In the genomic region with DNA sequence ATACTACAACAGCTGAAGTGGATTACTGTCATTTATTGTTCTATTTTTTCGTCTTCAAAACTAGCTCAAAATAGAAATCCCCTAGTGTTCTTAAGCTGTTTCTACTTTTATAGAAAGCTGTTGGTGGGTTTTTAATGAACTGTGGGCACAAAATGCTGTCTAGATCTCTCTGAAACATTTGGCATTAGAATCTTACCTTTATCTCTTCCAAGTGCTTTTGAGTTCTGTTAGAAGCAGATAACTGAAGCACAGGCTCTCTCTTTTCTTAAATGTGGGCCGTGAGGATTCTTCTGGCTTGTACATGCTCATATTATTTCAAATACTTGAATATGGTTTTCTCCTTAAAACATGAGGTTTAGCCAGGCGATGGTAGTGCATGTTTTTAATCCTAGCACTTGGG, we compare ENCODE assay signal across 31 mouse cellular contexts.
"Had no signal": no experiment of that assay in that cellular context is flagged by ENCODE, and none has a peak within 500 bp of the region (broad histone marks: within the 10 kb centered on the region; RNA-seq: fewer than 3 reads in every experiment).

No protein-coding gene starts in this region.

- H3K4me3 ChIP-seq: limb, embryonic 10.5 days; limb, embryonic 12.5 days; limb, embryonic 13.5 days; limb, embryonic 15.5 days; liver, embryonic 12.5 days; liver, embryonic 13.5 days; liver, embryonic 15.5 days; lung, embryonic 15.5 days; megakaryocyte, embryonic 14.5 days; midbrain, embryonic 10.5 days; midbrain, embryonic 12.5 days; midbrain, embryonic 13.5 days; midbrain, embryonic 15.5 days; myocyte; neural tube, embryonic 12.5 days had no signal

- ATAC-seq: liver, embryonic 12.5 days; liver, postnatal 0 days; lung, postnatal 0 days; midbrain, embryonic 13.5 days; midbrain, embryonic 15.5 days; midbrain, embryonic 16.5 days had no signal

- H3K9ac ChIP-seq: limb, embryonic 12.5 days; limb, embryonic 13.5 days; limb, embryonic 15.5 days; liver, embryonic 12.5 days; liver, embryonic 13.5 days; liver, embryonic 14.5 days; liver, embryonic 15.5 days; liver, postnatal 0 days; lung, embryonic 14.5 days; lung, embryonic 15.5 days; midbrain, embryonic 12.5 days; midbrain, embryonic 13.5 days; midbrain, embryonic 15.5 days; neural tube, embryonic 12.5 days had no signal

- H3K27ac ChIP-seq: limb, embryonic 10.5 days; limb, embryonic 12.5 days; limb, embryonic 13.5 days; limb, embryonic 15.5 days; liver, embryonic 12.5 days; liver, embryonic 13.5 days; liver, embryonic 14.5 days; liver, embryonic 15.5 days; lung, embryonic 15.5 days; macrophage; midbrain, embryonic 10.5 days; midbrain, embryonic 12.5 days; midbrain, embryonic 13.5 days; midbrain, embryonic 15.5 days; neural tube, embryonic 12.5 days had no signal

- H3K4me2 ChIP-seq: limb, embryonic 12.5 days; limb, embryonic 13.5 days; limb, embryonic 15.5 days; liver, embryonic 11.5 days; liver, embryonic 12.5 days; liver, embryonic 13.5 days; liver, embryonic 15.5 days; lung, embryonic 14.5 days; lung, embryonic 15.5 days; midbrain, embryonic 11.5 days; midbrain, embryonic 12.5 days; midbrain, embryonic 13.5 days; midbrain, embryonic 15.5 days; neural tube, embryonic 12.5 days had no signal

- H3K9me3 ChIP-seq: limb, embryonic 10.5 days; limb, embryonic 12.5 days; limb, embryonic 15.5 days; liver, embryonic 12.5 days; liver, embryonic 13.5 days; liver, embryonic 15.5 days; lung, embryonic 15.5 days; midbrain, embryonic 12.5 days; midbrain, embryonic 13.5 days; midbrain, embryonic 15.5 days; neural tube, embryonic 12.5 days had no signal

- H3K27me3 ChIP-seq: limb, embryonic 12.5 days; limb, embryonic 13.5 days; limb, embryonic 15.5 days; liver, embryonic 12.5 days; liver, embryonic 13.5 days; liver, embryonic 15.5 days; lung, embryonic 15.5 days; midbrain, embryonic 12.5 days; midbrain, embryonic 13.5 days; midbrain, embryonic 15.5 days; neural tube, embryonic 12.5 days had no signal

- DNase-seq: left cerebral cortex, postnatal 4 days; liver; liver, embryonic 13.5 days; liver, postnatal 0 days; lung, adult 18-20 months; lung, adult 2 months; lung, embryonic 14.5 days; lung, postnatal 10 days; lung, postnatal 36 days; lung, postnatal 4 days; midbrain, embryonic 14.5 days had no signal

- H3K36me3 ChIP-seq: limb, embryonic 10.5 days; limb, embryonic 12.5 days; limb, embryonic 13.5 days; limb, embryonic 15.5 days; liver, embryonic 12.5 days; liver, embryonic 13.5 days; liver, embryonic 15.5 days; lung, embryonic 15.5 days; midbrain, embryonic 10.5 days; midbrain, embryonic 12.5 days; midbrain, embryonic 13.5 days; midbrain, embryonic 15.5 days; neural tube, embryonic 12.5 days had no signal

- H3K4me1 ChIP-seq: limb, embryonic 10.5 days; limb, embryonic 12.5 days; limb, embryonic 13.5 days; limb, embryonic 15.5 days; liver, embryonic 12.5 days; liver, embryonic 13.5 days; liver, embryonic 15.5 days; lung, embryonic 15.5 days; megakaryocyte, embryonic 14.5 days; midbrain, embryonic 10.5 days; midbrain, embryonic 12.5 days; midbrain, embryonic 13.5 days; midbrain, embryonic 15.5 days; neural tube, embryonic 12.5 days had no signal
